10 mouse cellular contexts compared by ENCODE assay signal in genomic region chr8:104961537-104961961, GRCm38 (mm10). TPM values are rescaled to one million over a fixed set of nuclear protein-coding genes. Genes with fewer than 3 reads are reported as not detected.
DNase-seq lines count a peak whose midpoint lies in the region; ATAC-seq and TF ChIP-seq lines count a peak whose summit lies in the region.
"Had no signal": no experiment of that assay in that cellular context is flagged by ENCODE, and none has a peak within 500 bp of the region (broad histone marks: within the 10 kb centered on the region; RNA-seq: fewer than 3 reads in every experiment).

Gene Ces2g, plus strand, starts transcription at chr8:104961718.

- no peak within 1 kb of the TSS for H3K4me3 ChIP-seq in limb, embryonic 14.5 days (replicated peaks; ENCODE audit: low read length)
- no peak within 1 kb of the TSS for H3K4me3 ChIP-seq in limb, embryonic 10.5 days
- H3K4me3 ChIP-seq in midbrain, embryonic 13.5 days (replicated peaks): no peak within 1 kb of the TSS

- H3K4me1 ChIP-seq in limb, embryonic 14.5 days (ENCODE audit: control insufficient read depth, insufficient read depth, low read length): no peaks in the 10 kb centered on the region
- no peaks in the 10 kb centered on the region for H3K4me1 ChIP-seq in limb, embryonic 10.5 days
- no peaks in the 10 kb centered on the region for H3K4me1 ChIP-seq in midbrain, embryonic 13.5 days (replicated peaks)

- intact Hi-C loops in heart, postnatal 25 days (cut with DNase I): no loop called here

- H3K9me3 ChIP-seq in limb, embryonic 14.5 days (ENCODE audit: control insufficient read depth, low read length): no peaks in the 10 kb centered on the region
- H3K9me3 ChIP-seq in limb, embryonic 10.5 days (replicated peaks): no peaks in the 10 kb centered on the region
- H3K9me3 ChIP-seq in midbrain, embryonic 13.5 days: no peaks in the 10 kb centered on the region

- no peak for TF ChIP-seq POLR2A in limb, embryonic 14.5 days (IDR thresholded peaks at IDR 0.05; ENCODE audit: borderline replicate concordance, extremely low read depth, insufficient read depth, insufficient read length)

- H3K9ac ChIP-seq in limb, embryonic 14.5 days (ENCODE audit: low read depth, low read length, severe bottlenecking): no peak within 1 kb of the TSS
- no peak within 1 kb of the TSS for H3K9ac ChIP-seq in midbrain, embryonic 13.5 days (replicated peaks)
- H3K9ac ChIP-seq: hindbrain, embryonic 14.5 days had no signal

- no peaks in the 10 kb centered on the region for H3K27me3 ChIP-seq in limb, embryonic 14.5 days (ENCODE audit: control insufficient read depth, insufficient read depth, low read length)
- H3K27me3 ChIP-seq in limb, embryonic 10.5 days (ENCODE audit: low read depth, poor library complexity, severe bottlenecking): no peaks in the 10 kb centered on the region
- H3K27me3 ChIP-seq in midbrain, embryonic 13.5 days: no peaks in the 10 kb centered on the region

- peak; percentile 13 for DNase-seq in limb, embryonic 14.5 days (ENCODE audit: low spot score)
- no peak for DNase-seq in limb, embryonic 10.5 days (ENCODE audit: low spot score)
- DNase-seq in heart, postnatal 25 days (ENCODE audit: low spot score): peak; percentile 52
- peak; percentile 23 for DNase-seq in lung, postnatal 10 days
- DNase-seq in urinary bladder, postnatal 14 days (ENCODE audit: low spot score): peak; percentile 65
- DNase-seq in right cerebral cortex, postnatal 4 days: no peak

- no peaks in the 10 kb centered on the region for H3K36me3 ChIP-seq in limb, embryonic 14.5 days (ENCODE audit: control insufficient read depth, insufficient read depth, low read length)
- H3K36me3 ChIP-seq in limb, embryonic 10.5 days: no peaks in the 10 kb centered on the region
- H3K36me3 ChIP-seq in midbrain, embryonic 13.5 days: no peaks in the 10 kb centered on the region

- ATAC-seq in limb, embryonic 14.5 days (ENCODE audit: low FRiP score, low read depth): no peak
- no peak for ATAC-seq in inflammation-experienced regulatory T-cells, adult 6 months
- no peak for ATAC-seq in midbrain, embryonic 13.5 days

- no peak within 1 kb of the TSS for H3K27ac ChIP-seq in limb, embryonic 14.5 days (replicated peaks; ENCODE audit: low read depth, low read length)
- H3K27ac ChIP-seq in limb, embryonic 10.5 days: no peak within 1 kb of the TSS
- H3K27ac ChIP-seq in midbrain, embryonic 13.5 days: no peak within 1 kb of the TSS
- H3K27ac ChIP-seq: hindbrain, embryonic 14.5 days had no signal

- 74% methylated on average over 5 of the region's 5 CpGs for WGBS in limb, embryonic 14.5 days
- 75% methylated on average over 5 of the region's 5 CpGs for WGBS in limb, embryonic 10.5 days
- 75% methylated on average over 5 of the region's 5 CpGs for WGBS in midbrain, embryonic 13.5 days

- H3K4me2 ChIP-seq in limb, embryonic 14.5 days (replicated peaks; ENCODE audit: low read depth, low read length, severe bottlenecking): no peak within 1 kb of the TSS
- no peak within 1 kb of the TSS for H3K4me2 ChIP-seq in midbrain, embryonic 13.5 days (replicated peaks)
- H3K4me2 ChIP-seq: hindbrain, embryonic 14.5 days had no signal

RNA-seq across cellular contexts. Expression of gene Ces2g, which starts in this region (rescaled TPM):
- polyA plus RNA-seq in limb, embryonic 14.5 days (2012; rRNA removed): 1.4 and 1.9 TPM in 2 replicates
- 1.2 and 3.5 TPM in 2 replicates for polyA plus RNA-seq in limb, embryonic 14.5 days (2014; fragmentation: Nextera tagmentation; extraction: Ambion mirVana)
- polyA plus RNA-seq in limb, embryonic 10.5 days (2016; fragmentation: Nextera tagmentation; extraction: Ambion mirVana): not detected in 2 replicates
- 1 to 10 TPM; 2.8 to 3.7 TPM for total RNA-seq in heart, postnatal 25 days (2021)
- under 1 TPM in 1 of 3 experiments, not detected in 2; 0.78 TPM for polyA plus RNA-seq in inflammation-experienced regulatory T-cells, adult 6 months (2017; shearing (Covaris generic))
- polyA plus RNA-seq in midbrain, embryonic 13.5 days (2015; fragmentation: Nextera tagmentation; extraction: Ambion mirVana): not detected in 2 replicates
- polyA plus RNA-seq: hindbrain, embryonic 14.5 days; neural tube, embryonic 11.5 days had no signal

Comparison
In these comparisons a context has a peak if more than half of its experiments do, and no peak if none do; other contexts are left out.
1. DNase-seq: peak in limb, embryonic 14.5 days (single experiment), heart, postnatal 25 days (single experiment), lung, postnatal 10 days (single experiment) and urinary bladder, postnatal 14 days (single experiment); none in limb, embryonic 10.5 days (single experiment) and right cerebral cortex, postnatal 4 days (single experiment).